Mouse (Mus musculus): ENCODE data around the gene Tff1. TPM values are rescaled to one million over a fixed set of nuclear protein-coding genes. Genes with fewer than 3 reads are reported as not detected.

Gene Tff1
- polyA plus RNA-seq (2014; fragmentation: Nextera tagmentation; extraction: Ambion mirVana): not detected in 2 replicates

DNA sequence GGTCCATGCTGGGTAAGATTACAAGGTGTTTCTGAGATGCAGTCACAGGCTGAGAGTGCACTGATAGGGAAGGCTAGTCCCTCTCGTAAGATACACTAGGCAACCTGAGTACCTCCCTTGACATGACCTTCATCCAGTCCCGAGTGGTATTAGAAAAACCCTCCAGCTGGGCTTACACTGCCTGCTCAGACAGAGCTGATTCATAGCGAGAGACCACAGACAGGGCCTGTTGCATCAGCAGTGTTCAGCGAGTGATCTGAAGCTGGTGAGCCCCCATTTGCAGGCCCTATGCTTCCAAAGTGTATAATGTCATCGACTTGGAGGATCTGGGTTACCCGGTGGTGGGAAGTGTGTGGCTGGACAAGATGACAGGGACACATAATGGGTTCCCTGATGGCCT, at the start of gene Tff1:
Gene Tff1, minus strand, starts transcription at position 151 of the 400 bp plus-strand sequence.
- Histone ChIP-seq H3K27ac (ENCODE audit: low read depth) (no peak within 1 kb of the TSS), H3K4me1 (ENCODE audit: insufficient read depth) (no peaks in the 10 kb centered on the region; the same call in 1 of the 2 replicates), H3K9me3 (ENCODE audit: low read depth, low read length) (no peaks in the 10 kb centered on the region), H3K36me3 (ENCODE audit: insufficient read depth) (no peaks in the 10 kb centered on the region), H3K27me3 (ENCODE audit: insufficient read depth, low read length) (no peaks in the 10 kb centered on the region), H3K4me3 (ENCODE audit: low read depth, low read length) (no peak within 1 kb of the TSS), H3K4me2 (no peak within 1 kb of the TSS), H3K9ac (no peak within 1 kb of the TSS)
- 67% methylated on average over 6 of the region's 6 CpGs for WGBS
- TF ChIP-seq CTCF (IDR thresholded peaks at IDR 0.05; ENCODE audit: low read depth): no peak
- DNase-seq: no peak
- ATAC-seq (ENCODE audit: insufficient read depth): no peak

DNA sequence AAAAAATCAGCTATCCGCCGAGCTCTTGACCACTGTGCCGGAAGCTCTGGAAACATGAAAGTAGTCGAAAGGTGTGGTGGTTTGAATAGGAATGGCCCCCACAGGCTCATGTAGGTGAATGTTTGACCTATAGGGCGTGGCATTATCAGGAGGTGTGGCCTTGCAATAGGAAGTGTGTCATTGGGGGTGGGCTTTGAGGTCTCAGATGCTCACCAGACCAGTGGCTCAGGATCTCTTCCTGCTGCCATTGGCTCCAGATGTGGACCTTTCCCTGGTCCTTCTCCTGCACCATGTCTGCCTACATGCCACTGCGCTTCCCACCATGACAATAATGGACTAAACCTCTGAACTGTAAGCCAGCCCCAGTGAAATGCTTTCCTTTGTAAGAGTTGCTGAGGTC, 46.8 kb upstream of the Tff1 start:
- H3K36me3 ChIP-seq (ENCODE audit: insufficient read depth): no peaks in the 10 kb centered on the region
- no peak for ATAC-seq (ENCODE audit: insufficient read depth)
- no peak overlapping the region for H3K9ac ChIP-seq
- H3K4me2 ChIP-seq: no peak overlapping the region
- H3K9me3 ChIP-seq (ENCODE audit: low read depth, low read length): no peaks in the 10 kb centered on the region
- no peak for TF ChIP-seq CTCF (IDR thresholded peaks at IDR 0.05; ENCODE audit: low read depth)
- 84% methylated on average over 6 of the region's 6 CpGs for WGBS
- no peaks in the 10 kb centered on the region for H3K4me1 ChIP-seq (ENCODE audit: insufficient read depth)
- H3K27ac ChIP-seq (ENCODE audit: low read depth): no peak overlapping the region
- no peak for DNase-seq
- no peaks in the 10 kb centered on the region for H3K27me3 ChIP-seq (ENCODE audit: insufficient read depth, low read length)
- no peak overlapping the region for H3K4me3 ChIP-seq (ENCODE audit: low read depth, low read length)

DNA sequence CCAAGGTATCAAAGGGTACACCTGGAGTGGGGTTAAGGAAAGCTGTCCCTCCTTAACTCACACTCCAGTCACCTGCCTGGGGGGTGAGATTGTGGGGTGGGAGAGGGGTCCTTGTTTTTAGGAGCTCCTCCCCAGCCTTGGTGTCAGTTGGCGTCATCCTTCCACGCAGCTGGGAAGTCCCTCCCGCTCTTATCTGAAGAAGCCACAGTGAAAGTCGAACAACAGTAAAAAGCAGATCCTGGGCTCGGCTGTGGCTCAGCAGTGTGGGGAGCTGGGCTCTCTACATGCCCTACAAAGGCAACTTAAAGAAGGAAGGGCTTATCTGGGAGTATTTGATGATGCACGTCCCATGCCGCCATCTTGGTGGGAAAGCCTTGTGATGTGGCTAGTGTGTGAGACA, 45.2 kb upstream of the Tff1 start:
- Histone ChIP-seq H3K4me2 (no peak overlapping the region), H3K9ac (no peak overlapping the region), H3K27ac (ENCODE audit: low read depth) (no peak overlapping the region), H3K27me3 (ENCODE audit: insufficient read depth, low read length) (no peaks in the 10 kb centered on the region), H3K36me3 (ENCODE audit: insufficient read depth) (no peaks in the 10 kb centered on the region), H3K4me3 (ENCODE audit: low read depth, low read length) (no peak overlapping the region), H3K9me3 (ENCODE audit: low read depth, low read length) (no peaks in the 10 kb centered on the region), H3K4me1 (ENCODE audit: insufficient read depth) (no peaks in the 10 kb centered on the region)
- 67% methylated on average over 7 of the region's 7 CpGs for WGBS
- DNase-seq (no peak), ATAC-seq (ENCODE audit: insufficient read depth) (no peak)
- TF ChIP-seq CTCF (IDR thresholded peaks at IDR 0.05; ENCODE audit: low read depth): no peak

DNA sequence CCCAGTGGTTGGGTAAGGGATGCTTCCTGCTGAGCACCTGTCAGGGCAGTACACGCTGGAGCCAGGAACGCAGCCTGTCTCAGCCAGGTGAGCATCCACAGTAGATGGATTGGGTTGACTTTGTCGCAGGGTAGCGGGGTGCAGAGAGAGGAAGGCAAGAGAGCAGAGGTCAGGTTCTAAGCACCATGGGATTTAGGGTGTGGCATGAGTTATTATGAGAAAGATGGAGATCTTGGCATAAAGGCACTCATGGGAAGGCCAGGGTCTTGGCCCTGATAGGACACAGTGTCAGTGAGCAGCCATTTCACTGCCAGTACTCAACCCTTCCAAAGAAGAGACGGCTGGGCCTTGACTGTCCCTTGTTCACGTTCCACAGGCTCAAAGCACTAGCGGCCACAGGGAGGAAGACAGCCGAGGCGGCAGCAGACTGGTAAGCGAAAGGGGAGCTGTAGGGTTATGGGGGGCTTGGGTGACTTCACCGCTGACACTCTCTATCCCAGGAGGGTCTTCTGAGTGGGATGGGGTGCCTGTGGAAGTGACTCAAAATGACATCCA, 44.4 kb upstream of the Tff1 start:
- Histone ChIP-seq H3K9me3 (ENCODE audit: low read depth, low read length) (no peaks in the 10 kb centered on the region), H3K9ac (no peak overlapping the region), H3K4me2 (no peak overlapping the region), H3K27me3 (ENCODE audit: insufficient read depth, low read length) (no peaks in the 10 kb centered on the region), H3K4me3 (ENCODE audit: low read depth, low read length) (no peak overlapping the region), H3K36me3 (ENCODE audit: insufficient read depth) (no peaks in the 10 kb centered on the region), H3K4me1 (ENCODE audit: insufficient read depth) (no peaks in the 10 kb centered on the region), H3K27ac (ENCODE audit: low read depth) (no peak overlapping the region)
- TF ChIP-seq CTCF (IDR thresholded peaks at IDR 0.05; ENCODE audit: low read depth): no peak
- WGBS: 82% methylated on average over 11 of the region's 11 CpGs
- ATAC-seq (ENCODE audit: insufficient read depth) (no peak), DNase-seq (no peak)

DNA sequence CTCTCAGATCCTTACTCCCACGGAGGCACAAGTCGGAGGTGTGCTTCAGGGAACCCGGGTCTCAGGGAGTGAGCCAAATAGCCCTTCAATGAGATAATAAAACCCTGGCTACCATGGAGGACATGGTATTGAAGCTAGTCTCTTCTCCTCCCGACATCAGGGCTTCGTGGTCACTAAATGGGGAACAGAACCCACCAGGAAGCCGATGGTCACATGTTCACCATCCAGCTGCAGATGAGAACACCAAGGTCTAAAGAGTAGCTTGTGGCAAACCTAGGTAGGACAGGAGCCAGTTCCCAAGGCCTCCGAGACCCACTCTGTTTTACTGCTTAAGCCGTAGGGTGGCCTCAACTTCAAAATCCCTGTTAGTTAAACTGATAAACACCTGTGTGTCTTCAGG, 43.6 kb upstream of the Tff1 start:
- Histone ChIP-seq H3K27me3 (ENCODE audit: insufficient read depth, low read length) (no peaks in the 10 kb centered on the region), H3K36me3 (ENCODE audit: insufficient read depth) (no peaks in the 10 kb centered on the region), H3K4me3 (ENCODE audit: low read depth, low read length) (no peak overlapping the region), H3K4me2 (no peak overlapping the region), H3K9me3 (ENCODE audit: low read depth, low read length) (no peaks in the 10 kb centered on the region), H3K9ac (no peak overlapping the region), H3K4me1 (ENCODE audit: insufficient read depth) (no peaks in the 10 kb centered on the region), H3K27ac (ENCODE audit: low read depth) (no peak overlapping the region)
- no peak for DNase-seq
- no peak for TF ChIP-seq CTCF (IDR thresholded peaks at IDR 0.05; ENCODE audit: low read depth)
- no peak for ATAC-seq (ENCODE audit: insufficient read depth)
- WGBS: 87% methylated on average over 8 of the region's 8 CpGs

DNA sequence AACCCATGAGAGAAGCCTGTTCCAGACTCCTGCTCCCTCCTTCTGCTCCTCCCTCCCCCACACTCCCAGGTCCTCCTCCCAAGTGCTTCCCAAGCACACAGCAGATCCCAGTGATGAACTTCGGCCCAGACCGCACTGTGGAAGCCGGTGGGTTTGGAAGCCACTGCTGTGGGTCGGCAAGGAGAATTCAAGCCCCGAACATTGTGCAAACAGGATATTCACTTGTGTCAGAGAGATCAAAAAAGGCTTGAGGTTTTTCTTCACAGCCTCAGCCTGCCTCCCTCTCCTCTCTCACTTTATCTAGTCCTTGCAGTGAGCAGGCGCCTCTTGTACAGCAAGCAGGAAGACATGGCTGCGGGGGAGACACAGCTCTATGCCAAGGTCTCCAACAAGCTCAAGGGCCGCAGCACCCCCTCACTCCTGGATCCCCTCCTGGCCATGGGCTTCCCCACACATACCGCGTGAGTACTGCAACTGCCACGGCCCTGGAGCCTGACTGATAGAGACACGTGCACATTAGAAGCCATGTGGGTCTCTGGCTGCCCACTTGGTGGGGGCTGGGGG, 42.8 kb upstream of the Tff1 start, which contains the start of gene Ubash3a:
Gene Ubash3a, plus strand, starts transcription at position 103 of the 564 bp plus-strand sequence.
- ATAC-seq (ENCODE audit: insufficient read depth): no peak
- no peak within 1 kb of the TSS for H3K4me3 ChIP-seq (ENCODE audit: low read depth, low read length)

DNA sequence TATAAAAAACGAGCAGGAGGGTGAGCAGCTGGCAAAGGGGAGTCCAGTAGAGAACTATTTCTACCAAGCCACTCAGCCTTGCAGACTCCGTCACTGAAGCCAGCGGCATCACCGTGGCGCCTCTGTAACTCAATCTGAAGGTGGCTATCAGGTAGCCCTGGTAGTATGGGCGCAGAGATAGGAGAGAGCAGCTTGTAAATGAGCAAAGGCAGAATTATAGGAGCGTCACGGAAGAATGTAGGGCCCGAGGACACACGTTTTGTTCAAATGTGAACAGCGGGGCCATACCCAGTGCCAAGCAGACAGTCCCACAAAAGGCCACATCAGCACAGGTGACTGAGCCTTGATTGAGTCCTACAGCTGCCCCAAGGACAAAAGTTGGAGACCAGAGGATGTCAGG, 33.8 kb upstream of the Tff1 start, which contains the start of gene Tmprss3:
Gene Tmprss3, minus strand, starts transcription at position 101 of the 400 bp plus-strand sequence.
- no peaks in the 10 kb centered on the region for H3K36me3 ChIP-seq (ENCODE audit: insufficient read depth)
- H3K9me3 ChIP-seq (ENCODE audit: low read depth, low read length): no peaks in the 10 kb centered on the region
- no peak within 1 kb of the TSS for H3K4me3 ChIP-seq (ENCODE audit: low read depth, low read length)
- no peaks in the 10 kb centered on the region for H3K27me3 ChIP-seq (ENCODE audit: insufficient read depth, low read length)
- peaks cover 3% of the 10 kb centered on the region; the same call in 1 of the 2 replicates for H3K4me1 ChIP-seq (ENCODE audit: insufficient read depth)
- 84% methylated on average over 11 of the region's 11 CpGs for WGBS
- H3K9ac ChIP-seq: no peak within 1 kb of the TSS
- H3K4me2 ChIP-seq: no peak within 1 kb of the TSS
- no peak for ATAC-seq (ENCODE audit: insufficient read depth)
- TF ChIP-seq CTCF (IDR thresholded peaks at IDR 0.05; ENCODE audit: low read depth): no peak
- H3K27ac ChIP-seq (ENCODE audit: low read depth): no peak within 1 kb of the TSS
- no peak for DNase-seq

More for the DNA sequence above, 42.8 kb upstream of the Tff1 start, which contains the start of gene Ubash3a:
- no peaks in the 10 kb centered on the region for H3K27me3 ChIP-seq (ENCODE audit: insufficient read depth, low read length)
- no peak within 1 kb of the TSS for H3K27ac ChIP-seq (ENCODE audit: low read depth)
- no peaks in the 10 kb centered on the region for H3K4me1 ChIP-seq (ENCODE audit: insufficient read depth)
- WGBS: 46% methylated on average over 12 of the region's 12 CpGs
- DNase-seq: no peak
- H3K36me3 ChIP-seq (ENCODE audit: insufficient read depth): no peaks in the 10 kb centered on the region
- no peak for TF ChIP-seq CTCF (IDR thresholded peaks at IDR 0.05; ENCODE audit: low read depth)
- no peak within 1 kb of the TSS for H3K9ac ChIP-seq
- H3K4me2 ChIP-seq: no peak within 1 kb of the TSS
- no peaks in the 10 kb centered on the region for H3K9me3 ChIP-seq (ENCODE audit: low read depth, low read length)
